Mouse (Mus musculus): Measurements from ENCODE around the gene Gga3. TPM values are rescaled to one million over a fixed set of nuclear protein-coding genes. Genes with fewer than 3 reads are reported as not detected.

Gga3 gene
- polyA plus RNA-seq, 1 experiment = 0.78 TPM

- H3K4me1 ChIP-seq (ENCODE audit: control insufficient read depth) = peaks cover 7% of the 10 kb centered on the region
- no peak overlapping the region for H3K4me3 ChIP-seq (replicated peaks)
- TF ChIP-seq GATA1 (IDR thresholded peaks at IDR 0.05; ENCODE audit: low read length) (no peak), TAL1 (IDR thresholded peaks at IDR 0.05; ENCODE audit: low read length) (no peak)
- H3K36me3 ChIP-seq (ENCODE audit: control insufficient read depth) = peaks cover 41% of the 10 kb centered on the region
- no peaks in the 10 kb centered on the region for H3K9me3 ChIP-seq (ENCODE audit: control insufficient read depth, low read length)
- no peaks in the 10 kb centered on the region for H3K27me3 ChIP-seq (ENCODE audit: control insufficient read depth)
Observed at GRCm38 (mm10) chr11:115642705-115643104, 38.9 kb upstream of the Gga3 start.

GRCm38 (mm10) chr11:115641664-115642036, 37.8 kb upstream of the Gga3 start:
- H3K4me1 ChIP-seq (ENCODE audit: control insufficient read depth) = peaks cover 7% of the 10 kb centered on the region
- H3K36me3 ChIP-seq (ENCODE audit: control insufficient read depth) = peaks cover 35% of the 10 kb centered on the region
- no peak for TF ChIP-seq TAL1 (IDR thresholded peaks at IDR 0.05; ENCODE audit: low read length)
- TF ChIP-seq GATA1 (IDR thresholded peaks at IDR 0.05; ENCODE audit: low read length) = no peak
- H3K4me3 ChIP-seq (replicated peaks) = no peak overlapping the region
- no peaks in the 10 kb centered on the region for H3K27me3 ChIP-seq (ENCODE audit: control insufficient read depth)
- H3K9me3 ChIP-seq (ENCODE audit: control insufficient read depth, low read length) = no peaks in the 10 kb centered on the region

GRCm38 (mm10) chr11:115640978-115641663, 37.3 kb upstream of the Gga3 start:
- TF ChIP-seq TAL1 (IDR thresholded peaks at IDR 0.05; ENCODE audit: low read length) (no peak), GATA1 (IDR thresholded peaks at IDR 0.05; ENCODE audit: low read length) (no peak)
- Histone ChIP-seq H3K36me3 (ENCODE audit: control insufficient read depth) (peaks cover 30% of the 10 kb centered on the region), H3K27me3 (ENCODE audit: control insufficient read depth) (no peaks in the 10 kb centered on the region), H3K4me3 (replicated peaks) (no peak overlapping the region), H3K4me1 (ENCODE audit: control insufficient read depth) (peaks cover 7% of the 10 kb centered on the region), H3K9me3 (ENCODE audit: control insufficient read depth, low read length) (no peaks in the 10 kb centered on the region)

- no peaks in the 10 kb centered on the region for H3K9me3 ChIP-seq (ENCODE audit: control insufficient read depth, low read length)
- H3K4me3 ChIP-seq (replicated peaks) = no peak overlapping the region
- TF ChIP-seq TAL1 (IDR thresholded peaks at IDR 0.05; ENCODE audit: low read length) (no peak), GATA1 (IDR thresholded peaks at IDR 0.05; ENCODE audit: low read length) (no peak)
- no peaks in the 10 kb centered on the region for H3K27me3 ChIP-seq (ENCODE audit: control insufficient read depth)
- H3K4me1 ChIP-seq (ENCODE audit: control insufficient read depth) = peaks cover 7% of the 10 kb centered on the region
- H3K36me3 ChIP-seq (ENCODE audit: control insufficient read depth) = peaks cover 23% of the 10 kb centered on the region
Observed at GRCm38 (mm10) chr11:115640311-115640828, 36.5 kb upstream of the Gga3 start.

GRCm38 (mm10) chr11:115639540-115639939, 35.7 kb upstream of the Gga3 start:
- Histone ChIP-seq H3K36me3 (ENCODE audit: control insufficient read depth) (peaks cover 17% of the 10 kb centered on the region), H3K27me3 (ENCODE audit: control insufficient read depth) (no peaks in the 10 kb centered on the region), H3K4me1 (ENCODE audit: control insufficient read depth) (peaks cover 7% of the 10 kb centered on the region), H3K9me3 (ENCODE audit: control insufficient read depth, low read length) (no peaks in the 10 kb centered on the region), H3K4me3 (replicated peaks) (no peak overlapping the region)
- TF ChIP-seq TAL1 (IDR thresholded peaks at IDR 0.05; ENCODE audit: low read length) (no peak), GATA1 (IDR thresholded peaks at IDR 0.05; ENCODE audit: low read length) (no peak)

GRCm38 (mm10) chr11:115638498-115639409, 34.9 kb upstream of the Gga3 start:
- H3K4me1 ChIP-seq (ENCODE audit: control insufficient read depth) = peaks cover 7% of the 10 kb centered on the region
- peaks cover 11% of the 10 kb centered on the region for H3K36me3 ChIP-seq (ENCODE audit: control insufficient read depth)
- H3K4me3 ChIP-seq (replicated peaks) = no peak overlapping the region
- H3K9me3 ChIP-seq (ENCODE audit: control insufficient read depth, low read length) = no peaks in the 10 kb centered on the region
- H3K27me3 ChIP-seq (ENCODE audit: control insufficient read depth) = no peaks in the 10 kb centered on the region
- TF ChIP-seq TAL1 (IDR thresholded peaks at IDR 0.05; ENCODE audit: low read length) (no peak), GATA1 (IDR thresholded peaks at IDR 0.05; ENCODE audit: low read length) (no peak)

GRCm38 (mm10) chr11:115636960-115637359, 33.1 kb upstream of the Gga3 start:
- Histone ChIP-seq H3K36me3 (ENCODE audit: control insufficient read depth) (no peaks in the 10 kb centered on the region), H3K9me3 (ENCODE audit: control insufficient read depth, low read length) (no peaks in the 10 kb centered on the region), H3K4me1 (ENCODE audit: control insufficient read depth) (peaks cover 7% of the 10 kb centered on the region), H3K27me3 (ENCODE audit: control insufficient read depth) (no peaks in the 10 kb centered on the region), H3K4me3 (replicated peaks) (no peak overlapping the region)
- TF ChIP-seq GATA1 (IDR thresholded peaks at IDR 0.05; ENCODE audit: low read length) (no peak), TAL1 (IDR thresholded peaks at IDR 0.05; ENCODE audit: low read length) (no peak)

GRCm38 (mm10) chr11:115635484-115635883, 31.6 kb upstream of the Gga3 start:
- Histone ChIP-seq H3K36me3 (ENCODE audit: control insufficient read depth) (no peaks in the 10 kb centered on the region), H3K4me1 (ENCODE audit: control insufficient read depth) (peaks cover 9% of the 10 kb centered on the region), H3K9me3 (ENCODE audit: control insufficient read depth, low read length) (no peaks in the 10 kb centered on the region), H3K27me3 (ENCODE audit: control insufficient read depth) (no peaks in the 10 kb centered on the region), H3K4me3 (replicated peaks) (no peak overlapping the region)
- TF ChIP-seq TAL1 (IDR thresholded peaks at IDR 0.05; ENCODE audit: low read length) (no peak), GATA1 (IDR thresholded peaks at IDR 0.05; ENCODE audit: low read length) (no peak)

- Histone ChIP-seq H3K9me3 (ENCODE audit: control insufficient read depth, low read length) (no peaks in the 10 kb centered on the region), H3K4me1 (ENCODE audit: control insufficient read depth) (peaks cover 9% of the 10 kb centered on the region), H3K36me3 (ENCODE audit: control insufficient read depth) (no peaks in the 10 kb centered on the region), H3K27me3 (ENCODE audit: control insufficient read depth) (no peaks in the 10 kb centered on the region), H3K4me3 (replicated peaks) (no peak overlapping the region)
- TF ChIP-seq GATA1 (IDR thresholded peaks at IDR 0.05; ENCODE audit: low read length) (no peak), TAL1 (IDR thresholded peaks at IDR 0.05; ENCODE audit: low read length) (no peak)
Observed at GRCm38 (mm10) chr11:115635041-115635440, 31.2 kb upstream of the Gga3 start.
